Mouse (Mus musculus) kidney, postnatal 25 days (tissue): ENCODE data around the gene Gm17268.

Experiments used
- DNase-seq, 2 experiments: peaks; one replicate each; pipeline ENCODE4 v3.0.0; 2021; ENCODE audit warnings: mixed read lengths in 2 of 2

Gene Gm17268

GRCm38 (mm10) chr11:82030171-82030570 lies 8.2 kb downstream of the Gm17268 start:
- DNase-seq = no peak

DNA sequence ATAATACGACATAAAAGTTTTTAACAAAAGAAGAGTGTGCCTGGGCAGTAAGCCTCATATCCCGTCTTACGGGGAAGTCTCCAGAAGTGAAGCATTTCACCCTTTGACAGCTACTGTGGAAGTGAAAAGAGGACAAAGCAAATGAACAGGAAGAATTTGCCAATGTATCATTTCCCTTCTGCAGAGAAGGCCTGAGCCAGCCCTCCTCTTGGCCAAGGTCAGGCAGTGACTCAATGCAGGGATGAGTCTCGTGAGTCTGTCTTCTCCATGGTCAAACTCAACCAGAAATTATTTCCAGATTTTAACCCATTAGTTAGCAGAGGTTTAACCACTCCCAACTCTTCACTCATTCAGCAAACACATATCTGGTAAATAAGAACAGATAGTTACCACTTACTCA lies 14.6 kb downstream of the Gm17268 start:
- DNase-seq = no peak

- DNase-seq = no peak
These were observed 15.8 kb downstream of the Gm17268 start for GRCm38 (mm10) chr11:82022504-82023056.

GRCm38 (mm10) chr11:82021406-82021805 lies 17.0 kb downstream of the Gm17268 start:
- no peak for DNase-seq

GRCm38 (mm10) chr11:82019793-82020192 lies 18.6 kb downstream of the Gm17268 start:
- DNase-seq = no peak

- no peak for DNase-seq
These were observed 19.0 kb downstream of the Gm17268 start for GRCm38 (mm10) chr11:82019389-82019788.

GRCm38 (mm10) chr11:82016181-82016780 lies 22.1 kb downstream of the Gm17268 start:
- DNase-seq = no peak

DNA sequence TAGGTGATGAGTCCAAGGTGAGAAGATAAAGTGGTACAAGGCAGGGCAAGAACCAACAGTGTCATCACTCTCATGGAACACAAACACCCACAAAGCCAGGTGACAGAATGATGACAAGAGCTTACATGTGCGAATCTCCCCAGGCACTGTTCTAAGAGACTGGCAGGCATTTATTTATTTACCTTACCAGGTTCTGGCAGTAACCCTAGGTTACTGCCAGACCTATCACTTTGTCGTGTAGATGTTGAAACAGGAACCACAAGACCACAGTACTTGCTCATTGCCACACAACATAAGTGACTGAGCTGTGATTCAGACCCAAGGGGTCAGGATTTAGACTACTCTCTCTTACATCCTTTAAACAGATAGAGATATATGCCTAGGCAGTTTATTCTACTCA lies 23.3 kb downstream of the Gm17268 start:
- no peak for DNase-seq

DNA sequence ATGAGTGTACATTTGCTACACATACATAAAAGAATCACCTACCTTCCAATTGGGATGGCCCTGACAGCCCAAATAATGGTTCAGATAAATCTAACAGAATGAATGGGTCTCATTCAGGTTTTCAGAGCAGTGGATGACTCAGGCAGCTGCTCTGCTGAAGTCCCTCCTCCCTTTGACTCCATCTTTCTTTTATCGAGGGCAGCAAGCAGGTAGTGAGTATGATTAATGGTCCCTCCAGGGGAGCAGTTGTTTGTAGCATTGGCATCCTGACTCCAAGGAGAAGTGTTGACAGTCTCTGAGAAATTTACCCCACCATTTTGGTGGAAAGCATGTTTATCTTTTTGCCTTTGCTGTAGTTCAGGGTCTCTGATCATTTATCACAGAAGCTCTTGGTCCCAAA lies 24.6 kb downstream of the Gm17268 start:
- no peak for DNase-seq

- no peak for DNase-seq
These were observed 26.8 kb downstream of the Gm17268 start for GRCm38 (mm10) chr11:82011411-82012193.

GRCm38 (mm10) chr11:82010115-82010514 lies 28.2 kb downstream of the Gm17268 start:
- no peak for DNase-seq

DNA sequence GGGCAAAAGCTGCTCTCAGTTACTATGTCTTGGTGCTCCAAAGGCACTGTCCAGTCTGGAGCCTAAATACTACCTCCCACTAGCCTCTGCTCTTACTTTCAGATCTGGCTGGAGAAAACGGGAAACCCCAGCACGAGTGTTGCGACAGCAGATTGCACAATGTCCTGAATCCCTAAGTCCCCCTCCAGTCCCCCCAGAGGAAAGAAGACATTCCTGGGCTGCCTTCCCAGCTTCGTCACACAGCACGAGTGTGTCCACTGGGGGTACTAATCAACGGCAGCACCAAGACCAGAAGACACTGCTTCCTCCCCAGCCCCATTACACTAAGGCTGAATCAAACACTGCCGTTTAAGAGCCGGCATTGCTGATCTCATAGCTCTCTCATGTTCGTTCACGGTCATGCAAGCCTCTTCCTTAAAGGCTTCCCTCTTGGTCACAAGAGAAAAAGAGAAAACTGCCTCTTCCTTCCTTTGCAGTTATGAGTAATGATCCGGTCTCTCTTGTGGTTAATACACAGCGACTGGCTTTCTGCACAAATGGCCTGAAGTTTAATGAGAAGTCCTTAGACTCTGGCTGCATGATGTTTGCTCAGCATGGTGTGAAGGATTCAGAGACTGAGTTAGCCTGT lies 31.5 kb downstream of the Gm17268 start:
- peak; percentile 67 to 72 for DNase-seq

GRCm38 (mm10) chr11:82004810-82005209 lies 33.6 kb downstream of the Gm17268 start:
- DNase-seq = no peak

- no peak for DNase-seq
These were observed 37.8 kb downstream of the Gm17268 start for GRCm38 (mm10) chr11:82000581-82000980.

DNA sequence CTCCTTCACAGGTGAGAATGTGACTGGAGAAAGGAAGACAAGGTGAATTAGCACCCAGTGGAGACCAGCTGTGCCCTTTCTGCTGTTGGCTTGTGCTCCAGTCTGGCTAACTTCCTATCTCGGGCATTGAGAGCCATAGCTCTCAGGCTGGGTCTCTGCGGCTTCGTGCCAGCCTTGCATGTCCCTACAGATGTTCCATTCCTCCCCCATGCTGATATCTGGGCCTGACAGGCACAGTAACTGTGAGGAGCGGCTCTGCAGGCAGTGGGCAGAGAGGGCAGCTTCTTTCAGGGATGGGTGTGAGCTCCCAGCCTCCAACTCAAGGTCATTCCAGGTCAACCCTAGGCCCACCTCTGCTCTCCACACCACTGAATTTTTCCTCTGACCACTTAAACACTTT lies 38.9 kb downstream of the Gm17268 start:
- DNase-seq = no peak

DNA sequence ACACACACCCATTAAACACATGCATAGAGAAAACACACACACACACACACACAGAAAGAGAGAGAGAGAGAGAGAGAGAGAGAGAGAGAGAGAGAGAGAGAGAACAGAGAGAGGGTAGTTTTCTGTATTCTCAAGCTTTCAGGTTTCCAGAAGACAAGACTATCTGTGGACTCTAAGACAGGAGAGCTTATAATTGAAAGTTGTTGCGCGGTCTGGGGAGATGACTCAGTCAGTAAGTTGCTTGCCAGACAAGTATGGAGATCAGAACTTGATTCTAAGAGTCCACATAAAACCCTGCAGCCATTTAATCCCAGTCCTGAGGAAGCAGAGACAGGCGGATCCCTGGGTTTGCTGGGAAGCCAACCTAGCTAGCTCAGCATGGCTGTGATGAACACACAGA lies 39.7 kb downstream of the Gm17268 start:
- no peak for DNase-seq

GRCm38 (mm10) chr11:81997085-81997484 lies 41.3 kb downstream of the Gm17268 start:
- no peak for DNase-seq

- DNase-seq = peak; percentile 43 to 59
These were observed 42.1 kb downstream of the Gm17268 start for GRCm38 (mm10) chr11:81996172-81996841.

DNA sequence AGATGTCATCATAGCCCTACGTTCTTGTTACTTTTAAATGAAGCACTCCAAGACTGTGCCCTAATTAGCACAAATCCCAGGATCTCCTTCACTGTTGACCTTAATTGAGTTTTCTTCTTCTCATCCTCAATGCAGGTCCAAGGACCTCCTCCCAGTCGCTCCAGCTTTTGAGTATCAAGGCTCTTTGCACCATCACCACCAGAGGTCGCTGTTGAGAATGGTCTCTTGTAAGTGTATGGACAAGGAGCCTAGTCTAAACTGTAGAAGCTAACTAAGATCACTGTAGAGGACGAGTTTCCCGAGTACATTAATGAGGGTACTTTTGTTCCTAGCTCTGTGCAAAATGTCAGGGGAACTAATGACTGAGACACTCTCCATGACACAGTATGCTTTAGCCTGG lies 55.2 kb downstream of the Gm17268 start:
- DNase-seq = peak in 1 of 2 experiments; percentile 67

GRCm38 (mm10) chr11:81982191-81982590 lies 56.2 kb downstream of the Gm17268 start:
- DNase-seq = no peak
